Mouse (Mus musculus) hindbrain, embryonic 16.5 days (tissue): ENCODE results near the gene Bcl3. TPM values are rescaled to one million over a fixed set of nuclear protein-coding genes. Genes with fewer than 3 reads are reported as not detected.

ENCODE experiments used
- ATAC-seq: fragments of 200-750 bp; cut with Nextera tagmentation; 2 replicates; pipeline ENCODE4 v1.8.0; 2017; ENCODE audit warnings: moderate TSS enrichment, moderate library complexity
- H3K27ac ChIP-seq: fragments of 300-500 bp; sonication (generic); 2 replicates; pipeline ENCODE4 v1.5.1; 2014; ENCODE audit warnings: low read depth, mild to moderate bottlenecking, control low read depth, low read length, moderate library complexity
- H3K27me3 ChIP-seq: fragments of 300-500 bp; sonication (generic); replicated peaks from 2 replicates; pipeline ENCODE4 v1.6.1; 2014; ENCODE audit warnings: low read length; ENCODE audit not compliant: control insufficient read depth, insufficient read depth
- H3K36me3 ChIP-seq: fragments of 300-500 bp; sonication (generic); 2 replicates; pipeline ENCODE4 v1.6.1; 2014; ENCODE audit warnings: mild to moderate bottlenecking, low read length, moderate library complexity, mixed read lengths; ENCODE audit not compliant: control insufficient read depth, insufficient read depth
- H3K4me1 ChIP-seq: fragments of 300-500 bp; sonication (generic); 2 replicates; pipeline ENCODE4 v1.6.1; 2014; ENCODE audit warnings: low read depth, low read length; ENCODE audit not compliant: control insufficient read depth, insufficient read depth
- H3K4me2 ChIP-seq: fragments of 300-500 bp; sonication (generic); 2 replicates; pipeline ENCODE4 v1.6.1; 2014; ENCODE audit warnings: mild to moderate bottlenecking, low read length, control low read depth, moderate library complexity
- H3K4me3 ChIP-seq: fragments of 300-500 bp; sonication (generic); 2 replicates; pipeline ENCODE4 v1.5.1; 2014; ENCODE audit warnings: mild to moderate bottlenecking, low read length, control low read depth, moderate library complexity
- H3K9ac ChIP-seq: fragments of 300-500 bp; sonication (generic); 2 replicates; pipeline ENCODE4 v1.6.1; 2014; ENCODE audit warnings: low read depth, mild to moderate bottlenecking, control low read depth, low read length, moderate library complexity
- H3K9me3 ChIP-seq: fragments of 300-500 bp; sonication (generic); 2 replicates; pipeline ENCODE4 v1.6.1; 2014; ENCODE audit warnings: mild to moderate bottlenecking, low read length, moderate library complexity; ENCODE audit not compliant: control insufficient read depth
- whole genome bisulfite sequencing: fragments of 180-500 bp; shearing (Covaris S2); extraction: QIAGEN DNeasy Blood & Tissue Kit; methylation state at CpG from one replicate; pipeline ENCODE4 v1.1.7; 2014; 5-methylcytosine and 5-hydroxymethylcytosine counted together
- polyA plus RNA-seq: library from polyadenylated mRNA; unstranded; fragments of >200 nt; fragmentation: Nextera tagmentation; extraction: Ambion mirVana; gene quantifications from 2 replicates; pipeline ENCODE4 v1.2.1, GENCODE M21; 2015

Gene Bcl3
- polyA plus RNA-seq, 1 experiment from 2014 or later = 1.2 TPM

DNA sequence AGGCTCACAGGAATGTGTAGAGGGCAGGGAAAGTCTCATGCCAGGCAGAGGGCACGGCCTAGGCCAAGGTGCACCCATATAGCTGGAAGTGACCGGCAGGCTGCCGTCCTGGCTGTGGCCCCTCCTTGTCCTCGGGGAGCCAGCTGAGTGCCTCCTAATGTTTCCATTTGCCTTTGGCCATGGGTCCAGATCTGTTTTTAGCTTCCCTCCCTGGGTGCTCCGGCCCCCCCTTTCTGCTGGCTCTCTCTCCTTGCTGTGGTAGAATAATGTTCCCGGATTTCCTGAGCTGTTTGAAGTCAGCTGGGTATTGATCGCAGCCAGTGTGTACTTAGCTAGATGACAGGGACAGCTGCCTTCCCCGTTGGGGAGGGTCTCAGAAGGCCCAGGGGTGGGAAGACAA lies 38.9 kb downstream of the Bcl3 start:
- H3K27ac ChIP-seq = no peak overlapping the region
- no peaks in the 10 kb centered on the region for H3K36me3 ChIP-seq
- WGBS = 71% methylated on average over 7 of the region's 8 CpGs
- H3K4me3 ChIP-seq = no peak overlapping the region
- no peaks in the 10 kb centered on the region for H3K27me3 ChIP-seq
- no peak for ATAC-seq
- peaks cover 4% of the 10 kb centered on the region; the same call in 1 of the 2 replicates for H3K9me3 ChIP-seq
- no peaks in the 10 kb centered on the region for H3K4me1 ChIP-seq
- no peak overlapping the region for H3K4me2 ChIP-seq
- H3K9ac ChIP-seq = no peak overlapping the region

DNA sequence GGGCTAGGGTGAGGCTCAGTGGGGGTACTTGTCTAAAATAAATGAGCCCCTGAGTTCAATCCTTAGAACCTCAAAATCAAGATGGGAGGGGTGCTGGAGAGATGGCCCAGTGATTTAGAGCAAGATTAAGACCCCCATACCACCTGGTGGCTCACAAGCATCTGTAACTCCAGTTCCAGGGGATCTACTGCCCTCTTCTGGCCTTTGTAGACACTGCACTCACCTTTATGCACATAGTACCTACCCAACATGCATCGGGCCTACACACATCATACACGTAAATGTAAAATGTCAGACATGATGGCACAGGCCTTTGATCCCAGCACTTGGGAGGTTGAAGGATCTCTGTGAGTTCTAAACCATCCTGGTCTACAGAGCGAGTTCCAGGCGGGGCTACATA lies 39.9 kb downstream of the Bcl3 start:
- Histone ChIP-seq H3K4me1 (no peaks in the 10 kb centered on the region), H3K4me2 (no peak overlapping the region), H3K27me3 (no peaks in the 10 kb centered on the region), H3K27ac (no peak overlapping the region), H3K4me3 (no peak overlapping the region), H3K9ac (no peak overlapping the region), H3K9me3 (peaks cover 4% of the 10 kb centered on the region; the same call in 1 of the 2 replicates), H3K36me3 (no peaks in the 10 kb centered on the region)
- 95% methylated on average over 4 of the region's 4 CpGs for WGBS
- no peak for ATAC-seq

- Histone ChIP-seq H3K4me1 (no peaks in the 10 kb centered on the region), H3K9ac (no peak overlapping the region), H3K36me3 (no peaks in the 10 kb centered on the region), H3K4me3 (no peak overlapping the region), H3K4me2 (no peak overlapping the region), H3K27ac (no peak overlapping the region), H3K27me3 (no peaks in the 10 kb centered on the region), H3K9me3 (peaks cover 4% of the 10 kb centered on the region; the same call in 1 of the 2 replicates)
- WGBS = 92% methylated on average over 7 of the region's 7 CpGs
- no peak for ATAC-seq
Observed at GRCm38 (mm10) chr7:19781741-19782140, 40.8 kb downstream of the Bcl3 start.

GRCm38 (mm10) chr7:19779903-19780302 lies 42.7 kb downstream of the Bcl3 start:
- H3K9ac ChIP-seq = no peak overlapping the region
- no peak overlapping the region for H3K27ac ChIP-seq
- no peak for ATAC-seq
- no peaks in the 10 kb centered on the region for H3K27me3 ChIP-seq
- no peaks in the 10 kb centered on the region for H3K4me1 ChIP-seq
- H3K4me2 ChIP-seq = no peak overlapping the region
- peaks cover 4% of the 10 kb centered on the region; the same call in 1 of the 2 replicates for H3K9me3 ChIP-seq
- WGBS = 85% methylated on average over 4 of the region's 4 CpGs
- no peaks in the 10 kb centered on the region for H3K36me3 ChIP-seq
- H3K4me3 ChIP-seq = no peak overlapping the region

DNA sequence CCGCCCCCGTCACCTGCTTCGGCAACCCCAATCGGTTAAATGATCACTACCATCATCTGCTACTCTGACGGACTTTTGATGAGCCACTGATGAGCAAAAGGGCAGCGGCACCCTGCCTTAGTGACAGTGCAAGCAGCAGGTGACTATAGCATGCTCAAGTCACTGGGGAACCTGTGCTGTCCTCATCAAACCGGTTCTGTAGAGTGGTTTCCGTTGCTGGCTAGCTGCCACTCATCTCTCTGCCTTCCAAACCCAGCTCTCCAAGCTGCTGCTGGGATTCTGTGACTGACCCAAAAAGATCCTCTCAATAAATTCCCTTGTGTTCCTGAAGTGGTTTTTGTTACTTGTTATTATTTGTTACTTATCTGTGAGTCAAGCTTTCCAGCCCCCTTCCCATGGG lies 43.9 kb downstream of the Bcl3 start:
- Histone ChIP-seq H3K4me2 (no peak overlapping the region), H3K27ac (no peak overlapping the region), H3K27me3 (no peaks in the 10 kb centered on the region), H3K9me3 (peaks cover 4% of the 10 kb centered on the region; the same call in 1 of the 2 replicates), H3K4me3 (no peak overlapping the region), H3K9ac (no peak overlapping the region), H3K36me3 (no peaks in the 10 kb centered on the region), H3K4me1 (no peaks in the 10 kb centered on the region)
- WGBS = 85% methylated on average over 8 of the region's 8 CpGs
- ATAC-seq = no peak

DNA sequence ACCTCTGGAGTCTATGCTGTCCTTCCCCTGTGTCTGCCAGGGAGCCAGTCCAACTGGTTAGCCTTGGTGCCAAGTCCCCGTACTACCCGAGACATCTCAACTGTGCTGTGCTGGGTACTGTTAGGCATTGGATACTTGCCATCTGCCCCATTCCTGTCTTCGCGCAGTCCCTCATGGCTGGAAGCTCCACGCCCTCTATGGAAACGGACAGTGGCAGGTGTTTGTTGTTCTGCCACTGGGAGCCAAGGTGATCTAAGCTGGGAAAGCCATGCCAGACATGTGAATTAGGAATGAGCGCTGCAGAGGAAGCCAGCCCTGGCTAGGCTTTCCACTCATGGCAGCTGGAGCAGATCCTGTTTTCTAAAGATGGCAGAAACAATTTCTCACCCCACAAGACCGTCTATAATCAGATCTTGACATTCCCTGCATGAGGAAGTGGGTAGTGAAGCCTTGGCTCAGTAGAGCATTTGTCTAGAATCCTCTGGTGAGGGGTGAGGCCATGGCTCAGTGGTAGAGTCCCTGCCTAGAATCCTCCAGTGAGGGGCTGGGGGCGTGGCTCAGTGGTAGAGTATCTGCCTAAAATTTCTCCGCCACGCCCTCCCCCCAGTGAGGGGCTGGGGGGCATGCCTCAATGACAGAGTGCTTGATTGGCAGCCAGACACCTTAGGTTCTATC lies 45.4 kb downstream of the Bcl3 start:
- Histone ChIP-seq H3K9me3 (peaks cover 4% of the 10 kb centered on the region; the same call in 1 of the 2 replicates), H3K9ac (no peak overlapping the region), H3K36me3 (no peaks in the 10 kb centered on the region), H3K4me1 (no peaks in the 10 kb centered on the region), H3K4me3 (no peak overlapping the region), H3K27me3 (no peaks in the 10 kb centered on the region), H3K4me2 (no peak overlapping the region), H3K27ac (no peak overlapping the region)
- ATAC-seq = no peak
- 80% methylated on average over 11 of the region's 11 CpGs for WGBS

DNA sequence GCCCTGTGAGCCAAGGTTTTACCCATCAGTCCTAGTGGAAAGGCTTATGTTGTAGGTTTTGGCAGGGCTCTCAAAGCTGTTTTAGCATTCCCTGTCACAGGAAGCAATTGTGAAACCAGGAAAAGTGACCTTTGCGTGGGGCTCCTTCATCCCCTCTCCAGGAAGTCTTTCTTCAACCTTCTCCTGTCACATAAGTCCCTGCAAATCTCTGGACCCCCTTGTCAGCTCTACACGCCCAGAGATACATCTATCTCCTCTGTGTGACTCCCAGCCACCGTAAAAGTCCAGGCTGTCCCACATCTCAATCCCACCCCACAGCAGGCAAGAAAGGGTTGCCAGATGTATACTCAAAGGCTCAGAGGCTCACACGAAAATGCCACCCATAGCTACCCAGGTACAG lies 50.9 kb downstream of the Bcl3 start:
- H3K36me3 ChIP-seq = no peaks in the 10 kb centered on the region
- 60% methylated on average over 4 of the region's 4 CpGs for WGBS
- no peak overlapping the region for H3K4me3 ChIP-seq

GRCm38 (mm10) chr7:19770984-19771391 lies 51.6 kb downstream of the Bcl3 start, which contains the start of gene Bcam:
TSS of gene Bcam (minus strand) at chr7:19771016.
- H3K4me1 ChIP-seq = peaks cover 13% of the 10 kb centered on the region
- no peak within 1 kb of the TSS for H3K27ac ChIP-seq
- ATAC-seq = peak; percentile 18
- peak within 1 kb of the TSS; percentile 47 for H3K4me3 ChIP-seq
- 3% methylated on average over 8 of the region's 9 CpGs for WGBS
- no peaks in the 10 kb centered on the region for H3K36me3 ChIP-seq
- no peaks in the 10 kb centered on the region for H3K9me3 ChIP-seq
- peak within 1 kb of the TSS; percentile 63 for H3K9ac ChIP-seq
- peaks cover 26% of the 10 kb centered on the region for H3K27me3 ChIP-seq
- peak within 1 kb of the TSS; percentile 90 for H3K4me2 ChIP-seq

More for the DNA sequence above, 50.9 kb downstream of the Bcl3 start:
- ATAC-seq = no peak
- Histone ChIP-seq H3K4me2 (no peak overlapping the region), H3K9ac (no peak overlapping the region), H3K4me1 (peaks cover 13% of the 10 kb centered on the region), H3K9me3 (no peaks in the 10 kb centered on the region), H3K27ac (no peak overlapping the region), H3K27me3 (peaks cover 26% of the 10 kb centered on the region)

DNA sequence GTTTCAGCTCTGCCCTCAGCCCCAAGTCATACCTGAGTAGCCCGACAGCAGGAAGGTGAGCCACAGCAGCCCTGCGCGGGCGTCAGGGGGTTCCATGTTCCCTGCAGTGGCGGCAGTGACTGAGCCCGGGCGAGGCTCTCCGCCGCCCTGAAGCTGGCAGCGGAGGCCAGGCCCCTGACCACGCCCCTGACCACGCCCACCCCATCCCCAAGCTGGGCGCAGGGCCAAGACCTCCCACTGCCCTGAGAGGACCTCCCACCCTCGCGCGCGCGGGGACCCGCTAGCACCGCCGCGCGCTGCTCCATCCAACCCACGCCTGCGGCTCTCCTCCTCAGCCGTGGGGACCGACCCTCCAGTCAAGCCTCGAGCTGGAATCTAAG lies 52.2 kb downstream of the Bcl3 start:
- Histone ChIP-seq H3K36me3 (no peaks in the 10 kb centered on the region), H3K4me2 (peak overlapping the region; percentile 90), H3K9me3 (no peaks in the 10 kb centered on the region), H3K9ac (peak overlapping the region; percentile 63), H3K4me1 (peaks cover 13% of the 10 kb centered on the region), H3K4me3 (peak overlapping the region; percentile 47), H3K27ac (no peak overlapping the region), H3K27me3 (peaks cover 26% of the 10 kb centered on the region)
- peak; percentile 80 for ATAC-seq
- under 1% methylated on average over 28 of the region's 28 CpGs for WGBS
